Mouse (Mus musculus) myocyte (in vitro differentiated cells): ENCODE measurements around the gene Oas3. TPM values are rescaled to one million over a fixed set of nuclear protein-coding genes. Genes with fewer than 3 reads are reported as not detected.

ENCODE experiments used
- H3K27me3 ChIP-seq: one replicate; pipeline ENCODE4 v1.6.1; 2011; ENCODE audit not compliant: control insufficient read depth, insufficient read depth, insufficient read length
- H3K36me3 ChIP-seq: one replicate; pipeline ENCODE4 v1.6.1; 2011; ENCODE audit not compliant: control insufficient read depth, insufficient read depth
- H3K4me2 ChIP-seq: one replicate; pipeline ENCODE4 v1.6.1; 2011; ENCODE audit warnings: low read depth, control low read depth
- H3K4me3 ChIP-seq: one replicate; pipeline ENCODE4 v1.5.1; 2011; ENCODE audit warnings: mild to moderate bottlenecking, control low read depth, moderate library complexity
- H3K79me2 ChIP-seq: one replicate; pipeline ENCODE4 v1.6.1; 2011; ENCODE audit not compliant: control insufficient read depth, insufficient read depth
- H3ac ChIP-seq: one replicate; pipeline ENCODE4 v1.6.1; 2011; ENCODE audit not compliant: control insufficient read depth, insufficient read length
- CEBPB ChIP-seq: IDR thresholded peaks from 2 replicates; pipeline ENCODE4 v1.6.1; 2011; ENCODE audit warnings: mild to moderate bottlenecking, moderate library complexity; ENCODE audit not compliant: poor library complexity, insufficient read depth, severe bottlenecking
- E2F4 ChIP-seq: IDR thresholded peaks from one replicate; pipeline ENCODE4 v1.6.1; 2011; ENCODE audit warnings: mild to moderate bottlenecking, control low read depth, moderate library complexity; ENCODE audit not compliant: insufficient read depth
- MAX ChIP-seq: IDR thresholded peaks from one replicate; pipeline ENCODE4 v1.6.1; 2011; ENCODE audit warnings: low read depth, mild to moderate bottlenecking, control low read depth
- MYOD1 ChIP-seq, 3 experiments: IDR thresholded peaks; one replicate each; pipeline ENCODE4 v1.6.1; 2011; ENCODE audit warnings: control low read depth in 2 of 3, low read depth in 2 of 3, mild to moderate bottlenecking in 2 of 3, moderate library complexity in 1 of 3; ENCODE audit not compliant: insufficient read length in 2 of 3, control insufficient read depth in 1 of 3
- MYOG ChIP-seq, 3 experiments: IDR thresholded peaks; one replicate each; pipeline ENCODE4 v1.6.1; 2011; ENCODE audit warnings: control low read depth in 2 of 3, low read depth in 2 of 3, mild to moderate bottlenecking in 2 of 3; ENCODE audit not compliant: insufficient read length in 2 of 3, control insufficient read depth in 1 of 3, insufficient read depth in 1 of 3
- POLR2A ChIP-seq: IDR thresholded peaks from one replicate; pipeline ENCODE4 v1.6.1; 2011; ENCODE audit warnings: low read depth, mild to moderate bottlenecking, control low read depth, moderate library complexity; ENCODE audit not compliant: insufficient read length
- POLR2AphosphoS2 ChIP-seq: IDR thresholded peaks from one replicate; pipeline ENCODE4 v1.6.1; 2011; ENCODE audit warnings: low read depth, control low read depth; ENCODE audit not compliant: insufficient read length
- REST ChIP-seq: IDR thresholded peaks from one replicate; pipeline ENCODE4 v1.6.1; 2011; ENCODE audit warnings: mild to moderate bottlenecking, control low read depth, moderate library complexity; ENCODE audit not compliant: insufficient read depth, insufficient read length
- SRF ChIP-seq: IDR thresholded peaks from one replicate; pipeline ENCODE4 v1.6.1; 2011; ENCODE audit warnings: low read depth; ENCODE audit not compliant: control insufficient read depth, insufficient read length
- TCF12 ChIP-seq: IDR thresholded peaks from one replicate; pipeline ENCODE4 v1.6.1; 2011; ENCODE audit warnings: mild to moderate bottlenecking, control low read depth; ENCODE audit not compliant: poor library complexity, insufficient read depth, severe bottlenecking
- TCF3 ChIP-seq: IDR thresholded peaks from one replicate; pipeline ENCODE4 v1.6.1; 2011; ENCODE audit warnings: low read depth, control low read depth; ENCODE audit not compliant: insufficient read length
- USF1 ChIP-seq: IDR thresholded peaks from one replicate; pipeline ENCODE4 v1.6.1; 2011; ENCODE audit warnings: low read depth, mild to moderate bottlenecking, control low read depth, moderate library complexity
- polyA plus RNA-seq: library from polyadenylated mRNA; unstranded; fragments of >200 nt; fragmentation: generic; extraction: Trizol; gene quantifications from one replicate; pipeline ENCODE4 v1.2.1, GENCODE M21; 2012; ENCODE audit warnings: missing spikeins

Gene Oas3
- polyA plus RNA-seq, 1 experiment = 0.01 TPM

DNA sequence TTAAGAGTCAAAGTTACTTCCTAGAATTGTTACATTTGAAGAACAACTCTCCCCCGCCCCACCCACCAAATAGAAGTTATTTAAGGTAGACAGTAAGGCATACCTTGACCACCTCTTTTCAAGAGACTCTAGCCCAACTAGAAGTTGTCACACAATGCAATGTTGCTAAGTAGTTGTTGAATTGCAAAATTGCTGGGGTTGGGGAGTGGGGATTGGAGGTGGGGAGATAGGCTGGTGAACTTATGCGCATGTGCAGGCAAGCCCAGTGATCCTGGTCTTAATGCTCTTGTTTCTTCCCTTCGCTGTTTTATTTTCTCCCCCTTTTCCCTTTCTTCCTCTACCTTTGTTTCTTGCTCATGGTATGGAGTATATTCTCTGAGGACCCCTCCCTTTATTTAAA lies 43.8 kb downstream of the Oas3 start:
- no peak overlapping the region for H3ac ChIP-seq
- H3K36me3 ChIP-seq = no peaks in the 10 kb centered on the region
- H3K27me3 ChIP-seq = peaks cover 58% of the 10 kb centered on the region
- no peak overlapping the region for H3K4me3 ChIP-seq
- no peaks in the 10 kb centered on the region for H3K79me2 ChIP-seq
- no peak overlapping the region for H3K4me2 ChIP-seq
- TF ChIP-seq POLR2AphosphoS2 = no peak
- TF ChIP-seq TCF12 = no peak
- no peak for TF ChIP-seq USF1
- TF ChIP-seq TCF3 = no peak
- TF ChIP-seq SRF = no peak
- TF ChIP-seq MAX = no peak
- TF ChIP-seq REST = no peak
- TF ChIP-seq CEBPB = no peak
- TF ChIP-seq E2F4 = no peak
- no peak for TF ChIP-seq MYOG (IDR thresholded peaks at IDR 0.05; ENCODE audit: control insufficient read depth in 1 of 3, insufficient read depth in 1 of 3, insufficient read length in 2 of 3, low read depth in 2 of 3)
- no peak for TF ChIP-seq POLR2A
- no peak for TF ChIP-seq MYOD1 (IDR thresholded peaks at IDR 0.05; ENCODE audit: control insufficient read depth in 1 of 3, insufficient read length in 2 of 3, low read depth in 2 of 3)

DNA sequence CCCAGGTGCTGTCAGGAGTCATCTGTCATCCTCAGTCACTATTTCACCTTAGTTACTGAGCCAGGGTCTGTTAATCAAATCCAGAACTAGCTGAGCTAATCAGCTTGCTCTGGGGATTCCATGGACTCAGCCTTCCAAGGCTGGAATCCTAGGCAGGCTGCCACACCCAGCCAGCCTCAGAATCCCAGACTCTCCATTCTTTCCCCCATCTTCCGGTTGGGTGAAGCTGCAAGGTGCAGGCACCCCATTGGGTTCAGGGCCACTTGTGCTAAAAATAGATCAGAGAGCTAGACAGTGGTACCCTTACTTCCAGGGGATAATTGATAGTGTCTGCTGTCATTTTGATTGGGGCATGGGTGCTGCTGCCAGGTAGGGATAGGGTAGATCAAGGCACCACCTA lies 44.7 kb downstream of the Oas3 start:
- no peaks in the 10 kb centered on the region for H3K36me3 ChIP-seq
- no peak overlapping the region for H3ac ChIP-seq
- H3K4me2 ChIP-seq = no peak overlapping the region
- no peak overlapping the region for H3K4me3 ChIP-seq
- TF ChIP-seq MYOD1 (IDR thresholded peaks at IDR 0.05; ENCODE audit: control insufficient read depth in 1 of 3, insufficient read length in 2 of 3, low read depth in 2 of 3) (no peak), REST (no peak), TCF3 (no peak), MYOG (IDR thresholded peaks at IDR 0.05; ENCODE audit: control insufficient read depth in 1 of 3, insufficient read depth in 1 of 3, insufficient read length in 2 of 3, low read depth in 2 of 3) (no peak), CEBPB (no peak), E2F4 (no peak), POLR2AphosphoS2 (no peak), USF1 (no peak), TCF12 (no peak), SRF (no peak), POLR2A (no peak)
- no peaks in the 10 kb centered on the region for H3K79me2 ChIP-seq
- H3K27me3 ChIP-seq = peaks cover 51% of the 10 kb centered on the region

DNA sequence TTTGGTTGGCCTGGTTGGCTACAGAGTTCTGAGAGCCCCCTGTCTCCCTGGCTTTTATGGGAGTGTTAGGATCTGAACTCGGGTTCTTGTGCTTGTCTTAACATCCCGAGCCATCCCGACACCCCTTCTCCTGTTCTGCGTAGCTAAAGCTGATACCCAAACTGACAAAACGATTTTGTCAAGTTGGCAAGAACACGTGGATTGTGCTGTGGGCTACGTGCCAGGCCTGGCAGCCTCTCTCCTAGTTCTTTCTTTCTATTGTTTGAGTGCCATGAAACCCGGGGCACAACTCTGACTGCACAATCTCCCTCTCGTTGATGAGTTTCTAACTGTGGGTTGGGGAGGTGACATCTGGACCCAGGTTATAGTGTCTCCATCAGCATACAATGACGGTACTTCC lies 48.1 kb downstream of the Oas3 start:
- H3K36me3 ChIP-seq = no peaks in the 10 kb centered on the region
- H3K4me2 ChIP-seq = no peak overlapping the region
- no peak overlapping the region for H3ac ChIP-seq
- H3K79me2 ChIP-seq = no peaks in the 10 kb centered on the region
- no peak for TF ChIP-seq MAX
- no peak for TF ChIP-seq TCF3
- H3K4me3 ChIP-seq = no peak overlapping the region
- peaks cover 34% of the 10 kb centered on the region for H3K27me3 ChIP-seq

GRCm38 (mm10) chr5:120725811-120726455 lies 51.5 kb downstream of the Oas3 start:
- Histone ChIP-seq H3ac (no peak overlapping the region), H3K36me3 (no peaks in the 10 kb centered on the region), H3K4me3 (no peak overlapping the region), H3K27me3 (peaks cover 15% of the 10 kb centered on the region), H3K79me2 (no peaks in the 10 kb centered on the region), H3K4me2 (no peak overlapping the region)
- TF ChIP-seq TCF3 (no peak), CEBPB (no peak), MAX (no peak)

DNA sequence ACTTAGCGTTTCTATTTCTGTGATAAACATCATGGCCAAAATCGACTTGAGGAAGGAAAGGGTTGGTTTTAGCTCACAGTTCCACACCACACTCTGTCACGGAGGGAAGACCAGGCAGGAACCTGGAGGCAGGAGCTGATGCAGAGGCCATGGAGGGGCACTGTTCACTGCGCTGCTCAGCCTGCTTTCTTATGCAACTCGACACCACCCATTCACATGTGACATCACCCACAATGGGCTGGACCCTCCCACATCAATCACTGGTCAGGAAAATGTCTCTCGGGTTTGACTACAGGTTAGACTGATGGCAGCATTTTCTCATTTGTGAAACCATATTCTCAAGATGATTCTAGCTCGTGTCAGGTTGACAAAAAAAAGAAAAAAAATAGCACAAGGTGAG lies 56.5 kb downstream of the Oas3 start:
- Histone ChIP-seq H3K79me2 (no peaks in the 10 kb centered on the region), H3ac (no peak overlapping the region), H3K4me2 (no peak overlapping the region), H3K27me3 (peaks cover 13% of the 10 kb centered on the region), H3K36me3 (no peaks in the 10 kb centered on the region), H3K4me3 (no peak overlapping the region)
- TF ChIP-seq CEBPB (no peak), REST (no peak), E2F4 (no peak), SRF (no peak), TCF12 (no peak), POLR2AphosphoS2 (no peak), MAX (no peak), POLR2A (no peak)
